22 mouse cellular contexts compared by ENCODE assay signal in genomic region chr7:68205776-68206427, GRCm38 (mm10). TPM values are rescaled to one million over a fixed set of nuclear protein-coding genes. Genes with fewer than 3 reads are reported as not detected.
"Had no signal": no experiment of that assay in that cellular context is flagged by ENCODE, and none has a peak within 500 bp of the region (broad histone marks: within the 10 kb centered on the region; RNA-seq: fewer than 3 reads in every experiment).

No protein-coding gene starts in this region.

- H3K27me3 ChIP-seq: liver, embryonic 13.5 days; neural tube, embryonic 13.5 days had no signal

- H3K9ac ChIP-seq: liver, embryonic 13.5 days; neural tube, embryonic 13.5 days had no signal

- H3K9me3 ChIP-seq: liver, embryonic 13.5 days; neural tube, embryonic 13.5 days had no signal

- H3K4me3 ChIP-seq: left cerebral cortex, adult 2 months; liver, embryonic 13.5 days; neural tube, embryonic 13.5 days had no signal

- H3K4me2 ChIP-seq: liver, embryonic 13.5 days; midbrain, embryonic 11.5 days; neural tube, embryonic 13.5 days had no signal

- H3K4me1 ChIP-seq: neural tube, embryonic 13.5 days had no signal

- DNase-seq: kidney, adult 2 months; kidney, postnatal 10 days; kidney, postnatal 36 days; layer of hippocampus, postnatal 36 days; liver, embryonic 13.5 days; lung, adult 2 months; lung, postnatal 14 days; lung, postnatal 4 days; midbrain, embryonic 14.5 days; retina, postnatal 1 day; right cerebral cortex, postnatal 25 days; thymus, adult 18-20 months; thymus, postnatal 14 days had no signal

- H3K27ac ChIP-seq: left cerebral cortex, adult 2 months; liver, embryonic 13.5 days; neural tube, embryonic 13.5 days had no signal

RNA-seq across cellular contexts. Expression of gene Pgpep1l, which starts 58.1 kb away (rescaled TPM):
- polyA plus RNA-seq: kidney, embryonic 14.5 days; limb, embryonic 11.5 days; liver, embryonic 13.5 days; liver, embryonic 16.5 days; lung, embryonic 16.5 days; midbrain, embryonic 11.5 days; midbrain, embryonic 14.5 days; midbrain, postnatal 0 days; neural tube, embryonic 13.5 days; stomach, embryonic 16.5 days had no signal
